Mouse (Mus musculus) testis, adult 2 months (tissue): ENCODE data around the gene Meis1. TPM values are rescaled to one million over a fixed set of nuclear protein-coding genes. Genes with fewer than 3 reads are reported as not detected.

Experiments
- H3K27ac ChIP-seq: fragments of 200-500 bp; 2 replicates; pipeline ENCODE4 v1.5.1; 2012; ENCODE audit warnings: low read depth, low read length; ENCODE audit not compliant: control insufficient read depth, insufficient read depth
- H3K27me3 ChIP-seq: fragments of 200-500 bp; 2 replicates; pipeline ENCODE4 v1.6.1; 2012; ENCODE audit warnings: mild to moderate bottlenecking, low read length, moderate library complexity; ENCODE audit not compliant: control insufficient read depth, insufficient read depth
- H3K36me3 ChIP-seq: fragments of 200-500 bp; 2 replicates; pipeline ENCODE4 v1.6.1; 2012; ENCODE audit warnings: mild to moderate bottlenecking, low read length; ENCODE audit not compliant: control insufficient read depth, insufficient read depth
- H3K4me1 ChIP-seq: fragments of 200-500 bp; 2 replicates; pipeline ENCODE4 v1.6.1; 2012; ENCODE audit warnings: low read length; ENCODE audit not compliant: control insufficient read depth, insufficient read depth
- H3K4me3 ChIP-seq: fragments of 200-500 bp; 2 replicates; pipeline ENCODE4 v1.5.1; 2012; ENCODE audit warnings: low read depth, mild to moderate bottlenecking, low read length, moderate library complexity, mixed read lengths; ENCODE audit not compliant: control insufficient read depth
- CTCF ChIP-seq: fragments of 200-500 bp; IDR thresholded peaks from 2 replicates; pipeline ENCODE4 v1.5.1; 2012; ENCODE audit warnings: low read depth, mild to moderate bottlenecking, inconsistent platforms, low read length, moderate library complexity; ENCODE audit not compliant: control insufficient read depth, insufficient read depth, insufficient replicate concordance
- POLR2A ChIP-seq: fragments of 200-500 bp; IDR thresholded peaks from 2 replicates; pipeline ENCODE4 v1.6.1; 2012; ENCODE audit warnings: low read depth, mild to moderate bottlenecking, inconsistent platforms, low read length, moderate library complexity; ENCODE audit not compliant: control insufficient read depth
- polyA plus RNA-seq: library from polyadenylated mRNA; depleted of rRNA; stranded (reverse); fragments of >200 nt; gene quantifications from 2 replicates; pipeline ENCODE4 v1.2.3, GENCODE M21; 2012

The Meis1 gene
- polyA plus RNA-seq, 1 experiment = 1.9 TPM

GRCm38 (mm10) chr11:18892470-18892869, 126.3 kb downstream of the Meis1 start:
- Histone ChIP-seq H3K36me3 (no peaks in the 10 kb centered on the region), H3K27ac (no peak overlapping the region), H3K27me3 (no peaks in the 10 kb centered on the region), H3K4me1 (no peaks in the 10 kb centered on the region), H3K4me3 (no peak overlapping the region)
- TF ChIP-seq POLR2A (no peak), CTCF (no peak)

DNA sequence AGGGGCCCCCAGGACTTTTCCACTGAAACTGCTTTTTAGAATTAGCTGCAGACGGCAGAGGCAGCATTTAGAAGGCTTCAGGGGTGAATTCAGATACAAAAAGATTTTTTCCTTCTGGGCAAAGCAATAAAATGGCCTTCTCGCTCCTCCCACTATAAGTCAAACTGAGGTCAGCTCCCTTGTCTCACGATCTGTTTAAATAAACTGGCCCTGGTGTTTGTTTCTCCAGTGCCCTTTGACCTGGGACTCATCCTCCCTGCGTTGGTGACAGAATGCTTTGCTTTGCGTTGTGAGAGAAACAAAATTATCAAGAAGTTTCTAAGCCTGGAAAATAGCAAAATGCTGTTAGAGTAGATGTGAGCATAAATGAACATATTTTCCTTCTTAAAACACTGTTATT, 129.6 kb downstream of the Meis1 start:
- Histone ChIP-seq H3K4me3 (no peak overlapping the region), H3K27me3 (no peaks in the 10 kb centered on the region), H3K36me3 (no peaks in the 10 kb centered on the region), H3K4me1 (no peaks in the 10 kb centered on the region), H3K27ac (no peak overlapping the region)
- no peak for TF ChIP-seq POLR2A
- TF ChIP-seq CTCF = no peak

DNA sequence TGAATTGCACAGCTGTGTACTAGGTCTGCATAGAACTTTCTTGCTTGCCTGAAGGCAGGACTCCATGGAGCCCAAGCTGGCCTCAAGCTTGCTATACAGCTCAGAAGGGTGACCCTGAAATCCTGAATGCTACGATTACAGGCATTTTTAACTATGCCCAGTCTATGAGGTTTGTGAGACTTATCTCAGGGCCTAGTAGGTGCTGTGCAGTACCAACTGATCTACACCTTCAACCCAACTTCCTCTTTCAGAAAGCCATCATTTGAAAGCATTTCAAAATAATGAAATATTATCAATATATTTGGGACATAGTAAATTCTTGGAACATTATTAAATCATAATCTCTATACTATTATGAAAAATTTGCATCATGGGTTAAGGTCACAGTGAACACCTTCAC, 130.1 kb downstream of the Meis1 start:
- TF ChIP-seq POLR2A = no peak
- TF ChIP-seq CTCF = no peak
- Histone ChIP-seq H3K36me3 (no peaks in the 10 kb centered on the region), H3K27me3 (no peaks in the 10 kb centered on the region)

DNA sequence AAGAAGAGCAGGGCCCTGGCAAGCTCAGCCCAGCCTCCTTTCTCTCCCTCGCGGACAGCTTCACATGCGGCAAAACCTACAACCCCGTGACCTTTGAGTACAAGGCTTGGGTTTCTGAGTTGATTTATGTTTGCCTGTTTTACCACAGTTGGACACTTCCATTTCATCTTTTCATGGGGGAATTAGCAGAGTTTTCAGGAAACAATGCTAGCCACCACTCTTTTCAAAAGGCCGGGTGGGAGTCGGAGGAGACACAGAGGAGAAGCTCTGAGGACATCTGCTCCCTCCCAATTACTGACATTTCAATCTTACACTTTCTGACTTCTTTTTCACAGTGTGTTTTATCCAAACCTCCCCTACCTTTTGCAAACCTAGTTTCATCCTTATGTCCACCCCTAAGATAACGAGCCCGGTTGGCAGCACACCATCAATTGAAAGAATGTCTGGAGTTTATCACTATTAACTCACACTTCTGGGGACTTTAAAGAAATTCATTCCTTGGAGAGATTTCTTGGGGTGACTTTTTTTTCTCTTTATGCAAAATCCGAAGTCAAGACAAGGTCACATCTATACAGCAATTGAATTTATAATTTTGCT, 133.0 kb downstream of the Meis1 start:
- H3K27me3 ChIP-seq = no peaks in the 10 kb centered on the region
- no peaks in the 10 kb centered on the region for H3K36me3 ChIP-seq
- no peak overlapping the region for H3K27ac ChIP-seq
- H3K4me3 ChIP-seq = no peak overlapping the region
- no peak for TF ChIP-seq CTCF
- H3K4me1 ChIP-seq = no peaks in the 10 kb centered on the region

More for the DNA sequence above, 130.1 kb downstream of the Meis1 start:
- Histone ChIP-seq H3K4me1 (no peaks in the 10 kb centered on the region), H3K27ac (no peak overlapping the region), H3K4me3 (no peak overlapping the region)

DNA sequence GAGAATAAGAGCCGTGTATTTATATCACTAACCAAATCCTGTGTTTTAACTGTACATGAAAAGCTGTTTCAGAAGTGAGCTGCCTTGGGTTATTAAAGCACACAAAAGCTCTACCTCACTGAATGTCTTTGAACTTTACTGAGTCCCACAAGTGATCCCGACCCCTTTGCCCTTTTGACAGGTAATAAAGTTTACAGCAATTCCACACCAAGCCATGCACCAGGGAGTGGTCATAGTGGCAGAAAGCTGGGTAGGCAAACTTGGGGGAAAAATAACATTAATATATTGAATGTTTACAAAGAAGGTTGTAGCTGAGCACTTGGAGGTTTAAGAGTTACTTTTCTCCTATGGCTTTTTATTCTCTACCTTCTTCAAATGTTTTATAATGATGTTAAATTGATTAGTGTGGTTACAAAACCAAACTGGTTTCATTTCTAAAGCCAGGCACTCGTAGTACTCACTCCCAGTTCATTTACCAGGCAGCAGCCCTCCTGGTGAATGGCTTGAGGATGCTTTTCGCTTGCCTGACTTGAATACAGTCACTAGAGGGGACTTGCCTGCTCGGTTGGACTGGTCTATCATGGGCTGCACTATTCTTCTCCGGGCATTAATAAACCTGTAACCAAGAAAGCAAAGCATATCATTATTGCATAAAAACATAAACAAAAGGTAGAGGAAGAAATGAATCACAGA, 133.6 kb downstream of the Meis1 start:
- TF ChIP-seq POLR2A (no peak), CTCF (no peak)
- no peaks in the 10 kb centered on the region for H3K27me3 ChIP-seq
- H3K27ac ChIP-seq = no peak overlapping the region
- H3K36me3 ChIP-seq = no peaks in the 10 kb centered on the region
- no peaks in the 10 kb centered on the region for H3K4me1 ChIP-seq
- no peak overlapping the region for H3K4me3 ChIP-seq

- Histone ChIP-seq H3K27ac (no peak overlapping the region), H3K4me3 (no peak overlapping the region), H3K36me3 (no peaks in the 10 kb centered on the region), H3K27me3 (no peaks in the 10 kb centered on the region), H3K4me1 (no peaks in the 10 kb centered on the region)
- TF ChIP-seq CTCF (no peak), POLR2A (no peak)
These were observed 134.8 kb downstream of the Meis1 start for GRCm38 (mm10) chr11:18883987-18884386.

GRCm38 (mm10) chr11:18883507-18883881, 135.3 kb downstream of the Meis1 start:
- Histone ChIP-seq H3K27me3 (no peaks in the 10 kb centered on the region), H3K4me1 (no peaks in the 10 kb centered on the region), H3K27ac (no peak overlapping the region), H3K36me3 (no peaks in the 10 kb centered on the region), H3K4me3 (no peak overlapping the region)
- no peak for TF ChIP-seq POLR2A
- TF ChIP-seq CTCF = no peak
